Mouse (Mus musculus) ES-Bruce4 (cell line): ENCODE measurements around the gene Sgcb. TPM values are rescaled to one million over a fixed set of nuclear protein-coding genes. Genes with fewer than 3 reads are reported as not detected.

Source experiments
- H3K27ac ChIP-seq: 2 replicates; pipeline ENCODE4 v1.5.1; 2012; ENCODE audit warnings: low read length, inconsistent platforms; ENCODE audit not compliant: insufficient read depth
- H3K27me3 ChIP-seq: 2 replicates; pipeline ENCODE4 v1.6.1; 2012; ENCODE audit warnings: mild to moderate bottlenecking, low read length, inconsistent platforms; ENCODE audit not compliant: control insufficient read depth, poor library complexity, insufficient read depth, severe bottlenecking
- H3K36me3 ChIP-seq: 2 replicates; pipeline ENCODE4 v1.6.1; 2012; ENCODE audit warnings: inconsistent platforms, mild to moderate bottlenecking, low read length, moderate library complexity; ENCODE audit not compliant: control insufficient read depth, poor library complexity, insufficient read depth, severe bottlenecking
- H3K4me1 ChIP-seq: one replicate; pipeline ENCODE4 v1.8.1; 2011; ENCODE audit warnings: low read length; ENCODE audit not compliant: control insufficient read depth, insufficient read depth
- H3K4me3 ChIP-seq: 2 replicates; pipeline ENCODE4 v1.5.1; 2011; ENCODE audit warnings: low read depth, mild to moderate bottlenecking, low read length
- H3K9ac ChIP-seq: 2 replicates; pipeline ENCODE4 v1.6.1; 2012; ENCODE audit warnings: low read depth, mild to moderate bottlenecking, inconsistent platforms; ENCODE audit not compliant: poor library complexity, severe bottlenecking
- H3K9me3 ChIP-seq: replicated peaks from 2 replicates; pipeline ENCODE4 v1.6.1; 2012; ENCODE audit warnings: mild to moderate bottlenecking, low read length, inconsistent platforms; ENCODE audit not compliant: control insufficient read depth, poor library complexity, insufficient read depth, severe bottlenecking
- CTCF ChIP-seq: IDR thresholded peaks from one replicate; pipeline ENCODE4 v1.8.1; 2011; ENCODE audit warnings: low read depth, low read length
- EP300 ChIP-seq: IDR thresholded peaks from 2 replicates; pipeline ENCODE4 v1.6.1; 2011; ENCODE audit warnings: low read depth, low read length; ENCODE audit not compliant: insufficient read depth
- POLR2A ChIP-seq: IDR thresholded peaks from one replicate; pipeline ENCODE4 v1.8.1; 2011; ENCODE audit warnings: low read length; ENCODE audit not compliant: insufficient read depth
- polyA plus RNA-seq: library from polyadenylated mRNA; stranded (reverse); fragments of >200 nt; gene quantifications from 2 replicates; pipeline ENCODE4 v1.2.4, GENCODE M21; 2011; ENCODE audit warnings: low read depth; ENCODE audit not compliant: missing spikeins, insufficient read depth, insufficient read length

The Sgcb gene
- polyA plus RNA-seq, 1 experiment: 3.4 TPM

- no peaks in the 10 kb centered on the region for H3K36me3 ChIP-seq
- H3K27me3 ChIP-seq: 0 out of 2 replicates have a peak, but pooled peaks cover 2% of the 10 kb centered on the region
- no peak overlapping the region for H3K9ac ChIP-seq
- TF ChIP-seq POLR2A (no peak), CTCF (no peak), EP300 (no peak)
- no peaks in the 10 kb centered on the region for H3K9me3 ChIP-seq
- H3K4me3 ChIP-seq: no peak overlapping the region
- H3K27ac ChIP-seq: no peak overlapping the region
- H3K4me1 ChIP-seq: no peaks in the 10 kb centered on the region
Observed at GRCm38 (mm10) chr5:73667877-73668276, 20.3 kb upstream of the Sgcb start.

GRCm38 (mm10) chr5:73666695-73667094 is 19.1 kb upstream of the Sgcb start:
- TF ChIP-seq EP300 (no peak), CTCF (no peak), POLR2A (no peak)
- H3K9ac ChIP-seq: no peak overlapping the region
- H3K9me3 ChIP-seq: no peaks in the 10 kb centered on the region
- H3K27ac ChIP-seq: no peak overlapping the region
- no peak overlapping the region for H3K4me3 ChIP-seq
- H3K27me3 ChIP-seq: 0 out of 2 replicates have a peak, but pooled peaks cover 2% of the 10 kb centered on the region
- no peaks in the 10 kb centered on the region for H3K36me3 ChIP-seq
- no peaks in the 10 kb centered on the region for H3K4me1 ChIP-seq

GRCm38 (mm10) chr5:73651855-73652201 is 4.2 kb upstream of the Sgcb start:
- no peak overlapping the region for H3K27ac ChIP-seq
- peaks cover 14% of the 10 kb centered on the region for H3K27me3 ChIP-seq
- H3K4me3 ChIP-seq: no peak overlapping the region
- no peaks in the 10 kb centered on the region for H3K36me3 ChIP-seq
- no peaks in the 10 kb centered on the region for H3K9me3 ChIP-seq
- no peak overlapping the region for H3K9ac ChIP-seq
- TF ChIP-seq EP300 (no peak), CTCF (no peak), POLR2A (no peak)
- no peaks in the 10 kb centered on the region for H3K4me1 ChIP-seq

- Histone ChIP-seq H3K9ac (0 out of 2 replicates have a peak within 1 kb of the TSS, but pooled peaks have one; percentile 4), H3K36me3 (no peaks in the 10 kb centered on the region), H3K27ac (no peak within 1 kb of the TSS), H3K27me3 (peaks cover 14% of the 10 kb centered on the region), H3K4me3 (peak within 1 kb of the TSS; percentile 41), H3K4me1 (no peaks in the 10 kb centered on the region), H3K9me3 (no peaks in the 10 kb centered on the region)
- TF ChIP-seq POLR2A: no peak
- TF ChIP-seq CTCF: no peak
- no peak for TF ChIP-seq EP300
Observed at GRCm38 (mm10) chr5:73651061-73651854, 3.7 kb upstream of the Sgcb start, which contains the start of gene Spata18. Spata18 (plus strand) TSS chr5:73651379.

- H3K4me1 ChIP-seq: no peaks in the 10 kb centered on the region
Observed at GRCm38 (mm10) chr5:73650365-73650964, 2.9 kb upstream of the Sgcb start.

GRCm38 (mm10) chr5:73642091-73642490 is 5.5 kb downstream of the Sgcb start:
- Histone ChIP-seq H3K4me3 (no peak overlapping the region), H3K27me3 (no peaks in the 10 kb centered on the region), H3K36me3 (no peaks in the 10 kb centered on the region), H3K4me1 (no peaks in the 10 kb centered on the region), H3K27ac (no peak overlapping the region), H3K9me3 (no peaks in the 10 kb centered on the region), H3K9ac (no peak overlapping the region)
- no peak for TF ChIP-seq POLR2A
- TF ChIP-seq CTCF: peak; percentile 60

More at GRCm38 (mm10) chr5:73650365-73650964, 2.9 kb upstream of the Sgcb start:
- Histone ChIP-seq H3K27me3 (peaks cover 14% of the 10 kb centered on the region), H3K27ac (no peak overlapping the region), H3K9me3 (no peaks in the 10 kb centered on the region), H3K4me3 (no peak overlapping the region), H3K36me3 (no peaks in the 10 kb centered on the region), H3K9ac (no peak overlapping the region)
- TF ChIP-seq CTCF (no peak), POLR2A (no peak), EP300 (no peak)
